Mouse (Mus musculus) liver, embryonic 14.5 days (tissue): ENCODE measurements around the gene Lmbr1l. TPM values are rescaled to one million over a fixed set of nuclear protein-coding genes. Genes with fewer than 3 reads are reported as not detected.
"Not testable (repeated sequence)": the region's sequence is repeated elsewhere in the genome, so short reads cannot be mapped to it uniquely, and the experiment has no call there.

Experiments used
- ATAC-seq: fragments of 200-750 bp; cut with Nextera tagmentation; 2 replicates; pipeline ENCODE4 v1.8.0; 2017; ENCODE audit warnings: moderate number of reproducible peaks, mild to moderate bottlenecking, moderate library complexity; ENCODE audit not compliant: insufficient read depth
- DNase-seq, 3 experiments: peaks; one replicate each; pipeline ENCODE4 v3.0.0-alpha.2; 2012 to 2013; ENCODE audit warnings: low read depth in 3 of 3, low spot score in 3 of 3
- H3K27ac ChIP-seq: fragments of 300-500 bp; sonication (generic); 2 replicates; pipeline ENCODE4 v1.5.1; 2014; ENCODE audit warnings: moderate library complexity, mild to moderate bottlenecking, control low read depth, inconsistent platforms
- H3K27me3 ChIP-seq: fragments of 300-500 bp; sonication (generic); 2 replicates; pipeline ENCODE4 v1.6.1; 2014; ENCODE audit warnings: mild to moderate bottlenecking, low read length, moderate library complexity; ENCODE audit not compliant: control insufficient read depth, insufficient read depth
- H3K36me3 ChIP-seq: fragments of 300-500 bp; sonication (generic); replicated peaks from 2 replicates; pipeline ENCODE4 v1.6.1; 2014; ENCODE audit warnings: low read depth; ENCODE audit not compliant: control insufficient read depth, insufficient read depth
- H3K4me1 ChIP-seq, 2 experiments: fragments of 200-500 bp in 1 of 2; fragments of 300-500 bp in 1 of 2; sonication (generic) in 1 of 2; replicated peaks; 2 replicates each; pipeline ENCODE4 v1.6.1; 2012 to 2014; ENCODE audit warnings: antibody characterized with exemption in 1 of 2, inconsistent platforms in 1 of 2, low read length in 1 of 2; ENCODE audit not compliant: control insufficient read depth in 2 of 2, insufficient read depth in 2 of 2
- H3K4me2 ChIP-seq: fragments of 300-500 bp; sonication (generic); 2 replicates; pipeline ENCODE4 v1.6.1; 2014; ENCODE audit warnings: low read depth, mild to moderate bottlenecking, control low read depth, moderate library complexity
- H3K4me3 ChIP-seq, 2 experiments: fragments of 200-500 bp in 1 of 2; fragments of 300-500 bp in 1 of 2; sonication (generic) in 1 of 2; 2 replicates each; pipeline ENCODE4 v1.5.1; 2012 to 2014; ENCODE audit warnings: low read depth in 2 of 2, low read length in 2 of 2, mild to moderate bottlenecking in 2 of 2, control low read depth in 1 of 2, inconsistent platforms in 1 of 2, moderate library complexity in 1 of 2; ENCODE audit not compliant: insufficient read depth in 1 of 2
- H3K9ac ChIP-seq: fragments of 300-500 bp; sonication (generic); replicated peaks from 2 replicates; pipeline ENCODE4 v1.6.1; 2014; ENCODE audit warnings: mild to moderate bottlenecking, control low read depth, moderate library complexity
- H3K9me3 ChIP-seq: fragments of 300-500 bp; sonication (generic); 2 replicates; pipeline ENCODE4 v1.6.1; 2016; ENCODE audit warnings: low read length, mixed read lengths; ENCODE audit not compliant: control insufficient read depth
- CTCF ChIP-seq: IDR thresholded peaks from 2 replicates; pipeline ENCODE4 v1.5.1; 2016; ENCODE audit warnings: antibody characterized with exemption, low read depth, control low read depth
- EP300 ChIP-seq: IDR thresholded peaks from 2 replicates; pipeline ENCODE4 v1.6.1; 2016; ENCODE audit warnings: antibody characterized with exemption, low read depth
- WGBS: fragments of 180-500 bp; shearing (Covaris S2); extraction: QIAGEN DNeasy Blood & Tissue Kit; methylation state at CpG from one replicate; pipeline ENCODE4 v1.1.7; 2014; ENCODE audit not compliant: insufficient replicate concordance; 5-methylcytosine and 5-hydroxymethylcytosine counted together
- polyA plus RNA-seq, 2 experiments: library from polyadenylated mRNA; depleted of rRNA in 1 of 2; stranded (reverse) in 1 of 2; unstranded in 1 of 2; fragments of >200 nt; fragmentation: Nextera tagmentation in 1 of 2; extraction: Ambion mirVana in 1 of 2; gene quantifications; 2 replicates each; pipeline versions ENCODE4 v1.2.1 to v1.2.3; 2012 to 2014

Gene Lmbr1l
- polyA plus RNA-seq, 2 experiments = 0.70 to 7.1 TPM

DNA sequence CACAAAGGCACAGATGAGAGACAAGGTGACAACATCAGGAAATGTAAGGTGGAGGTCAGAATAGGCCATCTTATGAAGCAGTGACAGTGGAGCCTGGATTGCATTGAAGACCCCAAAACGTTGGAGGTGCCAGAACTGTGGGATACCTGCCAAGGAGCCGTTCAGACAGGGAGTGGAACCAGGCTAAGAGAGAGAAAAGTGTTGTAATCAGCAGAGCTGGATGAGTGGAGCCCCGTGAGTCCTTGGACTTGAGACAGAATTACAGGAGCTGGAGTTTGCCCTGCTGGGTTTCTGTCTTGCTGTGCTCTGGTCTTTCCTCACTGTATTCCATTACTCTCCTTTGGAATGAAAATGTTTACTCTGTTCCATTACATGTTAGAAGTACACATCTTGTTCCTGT, 4.5 kb upstream of the Lmbr1l start:
- Histone ChIP-seq H3K27ac (no peak overlapping the region), H3K4me1 (peaks cover 4 to 7% of the 10 kb centered on the region in 2 experiments; a peak in 3 of 4 replicates)
- ATAC-seq = no peak

GRCm38 (mm10) chr15:98921510-98921909, 3.5 kb upstream of the Lmbr1l start:
- ATAC-seq = no peak
- Histone ChIP-seq H3K27ac (no peak overlapping the region), H3K4me1 (peaks cover 10 to 12% of the 10 kb centered on the region in 2 experiments)

More for the DNA sequence above, 4.5 kb upstream of the Lmbr1l start:
- WGBS = 44% methylated on average over 3 of the region's 3 CpGs
- no peak for DNase-seq
- Histone ChIP-seq H3K9me3 (no peaks in the 10 kb centered on the region), H3K4me3 (no peak overlapping the region), H3K27me3 (no peaks in the 10 kb centered on the region), H3K9ac (no peak overlapping the region), H3K36me3 (no peaks in the 10 kb centered on the region), H3K4me2 (no peak overlapping the region)
- TF ChIP-seq EP300 (no peak), CTCF (no peak)

GRCm38 (mm10) chr15:98918499-98918895, 466 bp upstream of the Lmbr1l start:
- 24% methylated on average over 8 of the region's 8 CpGs for WGBS
- ATAC-seq = not testable (repeated sequence)
- peaks cover 12 to 14% of the 10 kb centered on the region in 2 experiments for H3K4me1 ChIP-seq

More at GRCm38 (mm10) chr15:98921510-98921909, 3.5 kb upstream of the Lmbr1l start:
- 66% methylated on average over 5 of the region's 5 CpGs for WGBS
- Histone ChIP-seq H3K9ac (no peak overlapping the region), H3K9me3 (no peaks in the 10 kb centered on the region), H3K4me3 (no peak overlapping the region), H3K36me3 (no peaks in the 10 kb centered on the region), H3K4me2 (no peak overlapping the region), H3K27me3 (no peaks in the 10 kb centered on the region)
- TF ChIP-seq CTCF (no peak), EP300 (no peak)
- no peak for DNase-seq

DNA sequence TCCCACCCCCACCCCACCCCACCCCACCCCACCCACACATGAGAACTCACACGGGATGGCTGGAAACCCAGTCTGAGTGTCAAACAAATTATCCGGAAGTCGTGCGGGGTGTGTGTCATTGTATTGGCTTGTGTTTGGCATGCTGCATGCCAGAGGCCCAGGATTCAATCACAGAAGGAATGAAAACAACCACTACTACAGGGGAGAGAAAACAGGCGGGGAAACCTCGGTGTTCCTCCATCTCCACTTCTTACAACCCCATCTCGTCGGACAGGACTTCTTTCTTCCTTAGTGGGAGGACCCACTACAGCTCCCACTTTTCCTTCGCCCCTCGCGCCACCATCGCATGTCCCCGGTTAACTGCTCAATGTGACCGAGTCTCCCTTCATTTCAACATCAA, 940 bp downstream of the Lmbr1l start:
- Histone ChIP-seq H3K9me3 (no peaks in the 10 kb centered on the region), H3K4me1 (peaks cover 9 to 14% of the 10 kb centered on the region in 2 experiments), H3K36me3 (no peaks in the 10 kb centered on the region), H3K27ac (no peak overlapping the region), H3K9ac (peak overlapping the region; percentile 81), H3K27me3 (no peaks in the 10 kb centered on the region), H3K4me2 (peak overlapping the region; percentile 98), H3K4me3 (peak overlapping the region; percentile 78 to 84)
- 2% methylated on average over 14 of the region's 14 CpGs for WGBS
- no peak for DNase-seq
- no peak for TF ChIP-seq EP300
- no peak for TF ChIP-seq CTCF
- ATAC-seq = no peak

More at GRCm38 (mm10) chr15:98918499-98918895, 466 bp upstream of the Lmbr1l start:
- H3K4me3 ChIP-seq = peak overlapping the region; percentile 78 to 84
- H3K4me2 ChIP-seq = peak overlapping the region; percentile 98
- H3K27ac ChIP-seq = peak overlapping the region; percentile 71
- not testable (repeated sequence) for H3K9me3 ChIP-seq, DNase-seq, H3K36me3 ChIP-seq, H3K27me3 ChIP-seq
- peak overlapping the region; percentile 72 for H3K9ac ChIP-seq

DNA sequence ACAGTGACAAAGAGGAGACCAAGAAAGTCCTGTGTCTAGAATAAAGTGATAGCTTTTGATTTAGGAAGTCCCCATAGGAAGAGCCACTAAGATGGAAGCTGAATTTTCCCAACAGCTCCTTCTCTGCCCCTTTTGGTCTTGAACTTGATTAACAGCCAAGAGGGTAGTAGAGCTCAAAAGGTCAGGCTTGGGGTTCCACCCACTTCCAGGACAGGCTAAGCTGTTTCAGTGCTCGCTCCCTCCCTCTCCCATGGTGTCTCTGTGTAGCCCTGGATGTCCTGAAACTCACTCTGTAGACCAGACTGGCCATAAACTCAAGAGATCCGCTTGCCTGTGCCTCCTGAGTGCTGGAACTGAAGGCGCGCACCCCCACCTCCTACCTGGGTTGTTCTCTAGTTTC, 2.0 kb downstream of the Lmbr1l start:
- H3K4me2 ChIP-seq = no peak overlapping the region
- no peak for ATAC-seq
- peaks cover 9 to 14% of the 10 kb centered on the region in 2 experiments for H3K4me1 ChIP-seq
- no peak overlapping the region for H3K9ac ChIP-seq
- no peaks in the 10 kb centered on the region for H3K9me3 ChIP-seq
- H3K36me3 ChIP-seq = no peaks in the 10 kb centered on the region
- no peaks in the 10 kb centered on the region for H3K27me3 ChIP-seq
- H3K27ac ChIP-seq = no peak overlapping the region
- H3K4me3 ChIP-seq = no peak overlapping the region
- WGBS = 79% methylated on average over 4 of the region's 4 CpGs
- no peak for DNase-seq
- TF ChIP-seq EP300 (no peak), CTCF (no peak)
